Mouse (Mus musculus): Measurements from ENCODE around the gene Eps8l3. TPM values are rescaled to one million over a fixed set of nuclear protein-coding genes. Genes with fewer than 3 reads are reported as not detected.
A peak's percentile ranks its signal among the peaks of the same experiment; 100 is the strongest.
"Not testable (repeated sequence)": the region's sequence is repeated elsewhere in the genome, so short reads cannot be mapped to it uniquely, and the experiment has no call there.

Eps8l3 gene
- polyA plus RNA-seq, 1 experiment from 2014 or later = not detected

DNA sequence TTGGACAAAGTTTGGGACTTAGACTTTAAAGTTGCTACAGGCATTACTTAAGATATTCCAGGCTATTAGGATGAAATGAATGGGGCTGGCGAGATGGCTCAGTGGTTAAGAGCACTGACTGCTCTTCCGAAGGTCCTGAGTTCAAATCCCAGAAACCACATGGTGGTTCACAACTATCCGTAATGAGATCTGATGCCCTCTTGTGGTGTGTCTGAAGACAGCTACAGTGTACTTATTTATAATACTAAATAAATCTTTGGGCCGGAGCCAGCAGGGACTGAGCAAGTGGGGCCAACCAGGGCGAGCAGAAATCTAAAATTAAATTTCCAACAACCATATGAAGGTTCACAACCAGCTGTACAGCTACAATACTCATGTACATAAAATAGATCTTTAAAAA is 15.5 kb upstream of the Eps8l3 start:
- H3K4me2 ChIP-seq (replicated peaks; ENCODE audit: low read depth, low read length); H3K36me3 ChIP-seq (ENCODE audit: control insufficient read depth, insufficient read depth, low read length); H3K9ac ChIP-seq (ENCODE audit: low read depth, low read length); H3K9me3 ChIP-seq (ENCODE audit: control insufficient read depth, low read length); H3K4me1 ChIP-seq (replicated peaks; ENCODE audit: control insufficient read depth, insufficient read depth, low read length); DNase-seq (ENCODE audit: low spot score); H3K27me3 ChIP-seq (ENCODE audit: control insufficient read depth, insufficient read depth, low read length); H3K27ac ChIP-seq (ENCODE audit: low read depth, low read length); ATAC-seq (ENCODE audit: low FRiP score); H3K4me3 ChIP-seq (ENCODE audit: low read depth, low read length): not testable (repeated sequence)
- 88% methylated on average over 5 of the region's 5 CpGs for WGBS

DNA sequence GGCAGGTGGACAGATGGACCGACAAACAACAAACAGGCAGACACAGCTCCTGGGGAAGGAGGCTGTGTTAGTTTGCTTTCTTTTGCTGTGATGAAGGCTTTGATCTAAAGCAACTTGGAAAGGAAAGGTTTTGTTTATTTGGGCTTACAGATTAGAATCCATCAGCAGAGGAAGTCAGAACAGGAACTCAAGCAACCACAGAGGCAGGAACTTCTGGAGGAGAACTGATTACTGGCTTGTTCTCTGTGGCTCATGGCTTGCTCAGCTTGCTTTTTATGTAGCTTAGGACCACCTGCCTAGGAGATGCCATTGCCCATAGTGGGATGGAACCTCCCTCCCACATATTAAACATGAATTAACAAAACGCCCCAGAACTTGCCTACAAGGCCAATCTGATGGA is 14.6 kb upstream of the Eps8l3 start:
- DNase-seq (ENCODE audit: low spot score) (no peak), ATAC-seq (ENCODE audit: low FRiP score) (no peak)
- H3K4me2 ChIP-seq (replicated peaks; ENCODE audit: low read depth, low read length) = no peak overlapping the region
- no peak overlapping the region for H3K4me3 ChIP-seq (ENCODE audit: low read depth, low read length)
- H3K4me1 ChIP-seq (replicated peaks; ENCODE audit: control insufficient read depth, insufficient read depth, low read length) = no peaks in the 10 kb centered on the region
- no peak overlapping the region for H3K9ac ChIP-seq (ENCODE audit: low read depth, low read length)
- H3K36me3 ChIP-seq (ENCODE audit: control insufficient read depth, insufficient read depth, low read length) = no peaks in the 10 kb centered on the region
- no peaks in the 10 kb centered on the region for H3K27me3 ChIP-seq (ENCODE audit: control insufficient read depth, insufficient read depth, low read length)
- H3K9me3 ChIP-seq (ENCODE audit: control insufficient read depth, low read length) = no peaks in the 10 kb centered on the region
- no peak overlapping the region for H3K27ac ChIP-seq (ENCODE audit: low read depth, low read length)
- 82% methylated on average over 2 of the region's 2 CpGs for WGBS

DNA sequence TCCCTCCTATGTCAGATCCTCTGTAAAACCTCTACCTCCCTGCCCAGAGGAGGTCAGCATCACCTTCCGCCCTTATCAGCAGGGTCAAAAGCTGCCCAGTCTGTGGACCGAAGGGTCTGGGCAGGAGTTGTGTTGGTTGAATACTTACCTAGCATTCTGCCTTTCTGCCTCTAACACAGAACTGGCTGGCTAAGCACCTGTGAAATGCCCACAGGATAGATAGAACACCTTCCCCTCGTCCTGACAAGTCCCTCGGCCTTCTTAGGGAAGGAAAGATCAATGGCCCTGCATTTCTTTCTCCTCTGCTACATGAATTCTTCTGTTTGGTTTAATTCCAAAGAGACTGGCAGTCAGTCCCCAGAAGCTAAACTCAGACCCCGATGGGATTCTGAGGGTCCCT is 13.6 kb upstream of the Eps8l3 start:
- H3K4me3 ChIP-seq (ENCODE audit: low read depth, low read length) = no peak overlapping the region
- ATAC-seq (ENCODE audit: low FRiP score) (no peak), DNase-seq (ENCODE audit: low spot score) (no peak)
- WGBS = 80% methylated on average over 5 of the region's 5 CpGs
- H3K4me1 ChIP-seq (replicated peaks; ENCODE audit: control insufficient read depth, insufficient read depth, low read length) = no peaks in the 10 kb centered on the region
- no peaks in the 10 kb centered on the region for H3K36me3 ChIP-seq (ENCODE audit: control insufficient read depth, insufficient read depth, low read length)
- no peak overlapping the region for H3K9ac ChIP-seq (ENCODE audit: low read depth, low read length)
- H3K27ac ChIP-seq (ENCODE audit: low read depth, low read length) = no peak overlapping the region
- no peaks in the 10 kb centered on the region for H3K27me3 ChIP-seq (ENCODE audit: control insufficient read depth, insufficient read depth, low read length)
- no peak overlapping the region for H3K4me2 ChIP-seq (replicated peaks; ENCODE audit: low read depth, low read length)
- no peaks in the 10 kb centered on the region for H3K9me3 ChIP-seq (ENCODE audit: control insufficient read depth, low read length)

DNA sequence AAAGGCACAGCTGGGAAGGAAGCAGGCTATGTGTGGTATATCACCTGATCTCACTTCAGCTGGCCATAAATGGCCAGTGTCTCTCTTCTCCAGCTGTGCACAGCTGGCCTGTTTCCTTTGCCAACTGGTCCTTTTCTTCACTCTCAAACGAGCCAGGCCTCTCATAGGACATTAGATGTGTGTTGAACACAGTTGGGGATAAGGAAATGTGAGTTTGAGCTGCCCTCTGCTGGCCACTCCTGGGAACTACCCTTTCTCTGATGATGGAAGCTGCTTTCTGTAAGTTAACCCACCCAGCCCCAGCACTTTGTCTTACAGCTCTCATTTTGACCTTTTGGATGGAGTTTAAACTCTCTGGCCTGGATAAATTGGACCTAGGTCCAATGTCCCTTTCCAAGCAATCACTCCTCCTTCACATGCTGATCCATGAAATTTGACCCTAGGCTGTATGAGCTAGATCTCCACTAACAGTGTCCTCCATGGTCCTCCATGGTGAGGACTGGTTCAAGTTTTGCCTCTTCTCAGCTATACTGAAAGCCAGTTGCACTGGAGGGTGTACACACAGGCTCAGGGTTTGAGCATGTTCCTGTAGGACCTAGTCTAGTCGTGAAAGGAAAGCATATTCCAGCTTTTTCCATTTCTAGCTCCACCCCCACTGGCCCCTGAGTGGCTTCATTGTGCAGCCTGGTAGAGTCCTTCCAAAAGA is 13.0 kb upstream of the Eps8l3 start:
- H3K4me3 ChIP-seq (ENCODE audit: low read depth, low read length) = no peak overlapping the region
- no peaks in the 10 kb centered on the region for H3K27me3 ChIP-seq (ENCODE audit: control insufficient read depth, insufficient read depth, low read length)
- H3K9ac ChIP-seq (ENCODE audit: low read depth, low read length) = no peak overlapping the region
- 18% methylated on average over 2 of the region's 2 CpGs for WGBS
- ATAC-seq (ENCODE audit: low FRiP score) = peak; percentile 66
- H3K36me3 ChIP-seq (ENCODE audit: control insufficient read depth, insufficient read depth, low read length) = no peaks in the 10 kb centered on the region
- H3K27ac ChIP-seq (ENCODE audit: low read depth, low read length) = no peak overlapping the region
- no peaks in the 10 kb centered on the region for H3K4me1 ChIP-seq (replicated peaks; ENCODE audit: control insufficient read depth, insufficient read depth, low read length)
- H3K4me2 ChIP-seq (replicated peaks; ENCODE audit: low read depth, low read length) = no peak overlapping the region
- peak; percentile 89 for DNase-seq (ENCODE audit: low spot score)
- no peaks in the 10 kb centered on the region for H3K9me3 ChIP-seq (ENCODE audit: control insufficient read depth, low read length)

DNA sequence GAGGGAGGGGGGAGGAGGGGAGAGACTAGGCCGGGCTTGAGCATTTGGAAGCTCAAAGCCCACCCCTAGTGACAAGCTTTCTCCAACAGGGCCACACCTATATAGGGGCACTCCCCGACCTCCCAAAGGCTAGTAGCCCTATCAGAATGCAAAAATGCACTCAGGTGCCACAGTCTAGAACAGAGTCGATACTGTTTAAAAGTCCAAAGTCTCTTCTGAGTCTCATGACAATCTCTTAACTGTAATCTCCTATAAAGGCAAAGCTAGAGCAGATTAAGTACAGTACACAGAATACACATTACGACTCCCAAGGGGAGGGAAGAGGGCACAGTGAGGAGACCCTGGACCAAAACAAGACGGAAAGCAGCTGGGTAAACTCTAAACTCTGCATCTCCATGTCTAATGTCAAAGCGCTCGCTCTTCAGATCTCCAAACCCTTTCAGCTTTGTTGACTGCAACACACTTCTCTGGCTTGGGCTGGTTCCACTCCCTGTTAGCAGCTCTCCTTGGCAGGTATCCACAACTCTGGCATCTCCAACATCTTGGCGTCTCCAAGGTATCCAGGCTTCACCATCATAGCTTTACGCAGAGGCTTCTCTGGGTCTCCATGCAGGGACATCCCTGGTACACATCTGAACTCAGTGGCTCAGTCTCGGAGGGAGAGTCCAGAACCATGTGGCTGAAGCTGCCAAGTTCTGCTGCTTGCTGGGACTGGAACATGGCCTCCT is 11.5 kb upstream of the Eps8l3 start:
- WGBS = 78% methylated on average over 10 of the region's 10 CpGs

DNA sequence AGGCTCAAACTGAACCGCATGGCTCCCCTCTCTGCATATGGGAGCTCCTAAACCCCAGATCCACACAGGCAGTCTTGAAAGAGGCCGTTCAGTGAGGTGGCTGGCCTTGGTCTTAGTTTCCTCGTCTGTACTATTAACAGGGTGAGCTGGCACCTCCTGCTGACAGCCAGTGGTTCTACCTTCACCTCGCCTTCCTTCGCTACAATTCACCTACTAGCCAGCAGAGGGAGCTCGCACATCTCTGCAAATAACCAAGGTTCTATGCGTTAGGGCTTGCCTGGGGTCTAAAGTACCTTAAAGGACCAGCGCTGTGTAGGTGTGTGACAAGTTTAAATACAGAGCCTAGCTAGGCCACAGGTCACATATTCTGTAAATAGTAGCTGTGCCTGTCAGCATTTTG is 9.9 kb upstream of the Eps8l3 start:
- Histone ChIP-seq H3K9ac (ENCODE audit: low read depth, low read length) (no peak overlapping the region), H3K27me3 (ENCODE audit: control insufficient read depth, insufficient read depth, low read length) (no peaks in the 10 kb centered on the region), H3K9me3 (ENCODE audit: control insufficient read depth, low read length) (no peaks in the 10 kb centered on the region), H3K4me2 (replicated peaks; ENCODE audit: low read depth, low read length) (no peak overlapping the region), H3K4me1 (replicated peaks; ENCODE audit: control insufficient read depth, insufficient read depth, low read length) (no peaks in the 10 kb centered on the region), H3K36me3 (ENCODE audit: control insufficient read depth, insufficient read depth, low read length) (no peaks in the 10 kb centered on the region), H3K4me3 (ENCODE audit: low read depth, low read length) (no peak overlapping the region), H3K27ac (ENCODE audit: low read depth, low read length) (no peak overlapping the region)
- 5% methylated on average over 8 of the region's 8 CpGs for WGBS
- ATAC-seq (ENCODE audit: low FRiP score) (peak; percentile 46), DNase-seq (ENCODE audit: low spot score) (peak; percentile 89)

More for the DNA sequence above, 11.5 kb upstream of the Eps8l3 start:
- no peak overlapping the region for H3K27ac ChIP-seq (ENCODE audit: low read depth, low read length)
- no peaks in the 10 kb centered on the region for H3K4me1 ChIP-seq (replicated peaks; ENCODE audit: control insufficient read depth, insufficient read depth, low read length)
- H3K36me3 ChIP-seq (ENCODE audit: control insufficient read depth, insufficient read depth, low read length) = no peaks in the 10 kb centered on the region
- ATAC-seq (ENCODE audit: low FRiP score) (no peak), DNase-seq (ENCODE audit: low spot score) (no peak)
- H3K27me3 ChIP-seq (ENCODE audit: control insufficient read depth, insufficient read depth, low read length) = no peaks in the 10 kb centered on the region
- no peak overlapping the region for H3K4me2 ChIP-seq (replicated peaks; ENCODE audit: low read depth, low read length)
- H3K4me3 ChIP-seq (ENCODE audit: low read depth, low read length) = no peak overlapping the region
- H3K9ac ChIP-seq (ENCODE audit: low read depth, low read length) = no peak overlapping the region
- no peaks in the 10 kb centered on the region for H3K9me3 ChIP-seq (ENCODE audit: control insufficient read depth, low read length)

DNA sequence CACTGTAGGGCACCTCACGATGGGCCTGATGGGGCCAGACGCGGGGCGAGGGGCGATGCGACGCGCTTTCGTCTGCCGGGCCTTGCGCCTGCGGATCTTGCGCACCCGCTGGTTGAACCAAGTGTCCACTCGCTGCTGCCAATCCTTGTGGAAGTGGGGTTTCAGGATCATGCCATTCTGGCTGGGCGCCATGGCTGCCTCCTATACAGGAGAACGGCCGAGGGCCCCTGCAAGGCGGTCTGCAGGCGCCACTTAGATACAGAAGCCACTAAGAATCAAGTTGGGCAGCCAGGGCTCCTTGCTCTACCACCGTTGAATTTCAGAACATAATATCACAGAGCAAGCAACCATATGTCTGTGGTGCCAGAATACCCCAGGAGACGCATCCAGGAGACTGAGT is 8.6 kb upstream of the Eps8l3 start:
- H3K4me3 ChIP-seq (ENCODE audit: low read depth, low read length) = no peak overlapping the region
- no peaks in the 10 kb centered on the region for H3K27me3 ChIP-seq (ENCODE audit: control insufficient read depth, insufficient read depth, low read length)
- no peak for DNase-seq (ENCODE audit: low spot score)
- no peaks in the 10 kb centered on the region for H3K4me1 ChIP-seq (replicated peaks; ENCODE audit: control insufficient read depth, insufficient read depth, low read length)
- no peaks in the 10 kb centered on the region for H3K9me3 ChIP-seq (ENCODE audit: control insufficient read depth, low read length)
- H3K4me2 ChIP-seq (replicated peaks; ENCODE audit: low read depth, low read length) = no peak overlapping the region
- no peak overlapping the region for H3K27ac ChIP-seq (ENCODE audit: low read depth, low read length)
- no peak overlapping the region for H3K9ac ChIP-seq (ENCODE audit: low read depth, low read length)
- 92% methylated on average over 21 of the region's 22 CpGs for WGBS
- no peak for ATAC-seq (ENCODE audit: low FRiP score)
- no peaks in the 10 kb centered on the region for H3K36me3 ChIP-seq (ENCODE audit: control insufficient read depth, insufficient read depth, low read length)

DNA sequence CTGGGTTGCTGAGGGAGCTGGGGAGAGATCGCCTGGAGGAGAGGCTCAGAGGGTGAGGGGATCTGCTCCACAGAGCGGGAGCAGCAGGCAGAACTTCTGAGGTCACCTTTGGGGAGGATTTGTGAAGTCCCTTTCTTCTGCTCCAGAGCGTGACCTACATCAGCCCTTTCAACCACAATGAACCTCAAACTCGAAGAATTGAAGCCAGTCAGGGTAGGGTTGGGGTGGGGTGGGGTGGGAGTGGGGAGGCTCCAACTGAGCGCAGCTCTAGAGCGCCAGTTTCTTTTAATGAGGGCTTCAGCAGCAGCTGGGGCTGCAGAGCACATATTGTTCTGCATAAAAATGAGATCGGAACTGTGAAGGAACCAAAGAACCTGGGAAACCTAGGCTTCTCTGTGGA is 7.9 kb upstream of the Eps8l3 start:
- no peak overlapping the region for H3K9ac ChIP-seq (ENCODE audit: low read depth, low read length)
- no peak overlapping the region for H3K4me3 ChIP-seq (ENCODE audit: low read depth, low read length)
- no peak overlapping the region for H3K4me2 ChIP-seq (replicated peaks; ENCODE audit: low read depth, low read length)
- H3K27ac ChIP-seq (ENCODE audit: low read depth, low read length) = no peak overlapping the region
- no peaks in the 10 kb centered on the region for H3K4me1 ChIP-seq (replicated peaks; ENCODE audit: control insufficient read depth, insufficient read depth, low read length)
- DNase-seq (ENCODE audit: low spot score) = peak; percentile 29
- WGBS = 28% methylated on average over 7 of the region's 7 CpGs
- H3K36me3 ChIP-seq (ENCODE audit: control insufficient read depth, insufficient read depth, low read length) = no peaks in the 10 kb centered on the region
- no peaks in the 10 kb centered on the region for H3K9me3 ChIP-seq (ENCODE audit: control insufficient read depth, low read length)
- peak; percentile 61; the same call in 1 of the 2 replicates for ATAC-seq (ENCODE audit: low FRiP score)
- no peaks in the 10 kb centered on the region for H3K27me3 ChIP-seq (ENCODE audit: control insufficient read depth, insufficient read depth, low read length)

DNA sequence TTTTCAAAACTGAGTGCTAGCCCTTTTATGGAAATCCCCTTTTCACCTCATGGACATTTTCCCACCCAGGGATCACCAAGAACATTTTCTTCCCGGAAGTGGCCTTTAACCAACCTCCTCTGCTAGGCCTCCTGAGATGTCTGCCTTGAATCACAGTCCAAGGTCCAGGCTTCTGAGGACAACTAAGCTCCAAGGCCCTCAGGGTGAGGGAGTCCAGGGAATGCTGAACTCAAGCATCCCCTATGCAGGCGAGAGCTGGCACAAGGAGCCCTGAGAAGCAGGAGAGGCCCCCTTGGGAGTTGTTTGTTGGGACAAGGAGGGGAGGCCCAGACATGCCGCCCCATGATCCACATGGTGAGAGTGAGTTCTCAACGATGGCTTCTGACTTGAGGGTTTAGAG is 7.1 kb upstream of the Eps8l3 start:
- H3K4me1 ChIP-seq (replicated peaks; ENCODE audit: control insufficient read depth, insufficient read depth, low read length) = no peaks in the 10 kb centered on the region
- no peak for ATAC-seq (ENCODE audit: low FRiP score)

More for the DNA sequence above, 7.1 kb upstream of the Eps8l3 start:
- Histone ChIP-seq H3K27ac (ENCODE audit: low read depth, low read length) (no peak overlapping the region), H3K27me3 (ENCODE audit: control insufficient read depth, insufficient read depth, low read length) (no peaks in the 10 kb centered on the region), H3K9ac (ENCODE audit: low read depth, low read length) (no peak overlapping the region), H3K4me2 (replicated peaks; ENCODE audit: low read depth, low read length) (no peak overlapping the region), H3K9me3 (ENCODE audit: control insufficient read depth, low read length) (no peaks in the 10 kb centered on the region), H3K36me3 (ENCODE audit: control insufficient read depth, insufficient read depth, low read length) (no peaks in the 10 kb centered on the region), H3K4me3 (ENCODE audit: low read depth, low read length) (no peak overlapping the region)
- WGBS = 73% methylated on average over 4 of the region's 4 CpGs
- no peak for DNase-seq (ENCODE audit: low spot score)

Measured in hindbrain, embryonic 11.5 days (tissue).